Mouse (Mus musculus) thymus, adult 2 months (tissue): ENCODE data around the gene Olfr95.

Source experiments
- CTCF ChIP-seq: fragments of 200-500 bp; IDR thresholded peaks from 2 replicates; pipeline ENCODE4 v1.5.1; 2012; ENCODE audit warnings: mild to moderate bottlenecking, control low read depth, low read length, moderate library complexity, borderline replicate concordance; ENCODE audit not compliant: control insufficient read depth, poor library complexity, insufficient read depth; ENCODE audit errors: extremely low read depth
- POLR2A ChIP-seq: fragments of 200-500 bp; IDR thresholded peaks from 2 replicates; pipeline ENCODE4 v1.6.1; 2012; ENCODE audit warnings: mild to moderate bottlenecking, low read length, control low read depth, moderate library complexity; ENCODE audit not compliant: control insufficient read depth, poor library complexity, insufficient read depth; ENCODE audit errors: extremely low read depth

- no peak for TF ChIP-seq CTCF
- no peak for TF ChIP-seq POLR2A
These were observed 15.8 kb downstream of the Olfr95 start for GRCm38 (mm10) chr17:37196845-37197724.
